Mouse (Mus musculus) erythroblast, embryonic 14.5 days (primary cell): ENCODE data around the gene Tle3.

ENCODE experiments used
- GATA1 ChIP-seq: IDR thresholded peaks from 2 replicates; pipeline ENCODE4 v1.6.1; 2012; ENCODE audit warnings: low read length, inconsistent platforms, mixed read lengths
- TAL1 ChIP-seq: IDR thresholded peaks from 3 replicates; pipeline ENCODE4 v1.6.1; 2012; ENCODE audit warnings: low read length, inconsistent platforms, mixed read lengths

- no peak for TF ChIP-seq GATA1
- no peak for TF ChIP-seq TAL1
These were observed 21.7 kb downstream of the Tle3 start for GRCm38 (mm10) chr9:61393847-61394246.
